In genomic region chr3:142529597-142529996, GRCm38 (mm10) we compare ENCODE assay signal across 8 mouse cellular contexts. TPM values are rescaled to one million over a fixed set of nuclear protein-coding genes. Genes with fewer than 3 reads are reported as not detected.
DNase-seq lines count a peak whose midpoint lies in the region; ATAC-seq and TF ChIP-seq lines count a peak whose summit lies in the region.

No protein-coding gene starts in this region.

- TF ChIP-seq CTCF in E14TG2a.4 (conservative IDR thresholded peaks at IDR 0.05; ENCODE audit: low read length), result no peak

- no peaks in the 10 kb centered on the region for H3K4me1 ChIP-seq in heart, embryonic 10.5 days
- H3K4me1 ChIP-seq in E14TG2a.4 (replicated peaks; ENCODE audit: low read depth, low read length), result peaks cover 18% of the 10 kb centered on the region

- peak overlapping the region; percentile 74 for H3K4me3 ChIP-seq in heart, embryonic 10.5 days
- peak overlapping the region; percentile 78 for H3K4me3 ChIP-seq in E14TG2a.4 (replicated peaks; ENCODE audit: low read length)
- peak overlapping the region; percentile 97 for H3K4me3 ChIP-seq in macrophage (ENCODE audit: inconsistent target)

- ATAC-seq in granulocyte monocyte progenitor cell, adult 5-6 weeks (replicated peaks; ENCODE audit: poor library complexity, severe bottlenecking), result peak; percentile 13
- ATAC-seq in monocyte, adult 5-6 weeks (replicated peaks; ENCODE audit: insufficient number of reproducible peaks, low FRiP score, low TSS enrichment, poor library complexity, severe bottlenecking), result no peak

- H3K36me3 ChIP-seq in heart, embryonic 10.5 days, result no peaks in the 10 kb centered on the region
- H3K36me3 ChIP-seq in E14TG2a.4 (ENCODE audit: insufficient read depth, low read length) (no peaks in the 10 kb centered on the region), macrophage (ENCODE audit: inconsistent target) (0 out of 2 replicates have a peak, but pooled peaks cover 10% of the 10 kb centered on the region)

- whole genome bisulfite sequencing in heart, embryonic 10.5 days, result 74% methylated on average over 2 of the region's 2 CpGs
- 7% methylated on average over 2 of the region's 2 CpGs for WGBS in macrophage (ENCODE audit: missing documents)

- peaks cover 10% of the 10 kb centered on the region; the same call in 1 of the 2 replicates for H3K27me3 ChIP-seq in heart, embryonic 10.5 days (ENCODE audit: insufficient read depth, poor library complexity, severe bottlenecking)
- peaks cover 16% of the 10 kb centered on the region for H3K27me3 ChIP-seq in E14TG2a.4 (ENCODE audit: insufficient read depth, low read length)

- H3K27ac ChIP-seq in heart, embryonic 10.5 days, result no peak overlapping the region
- H3K27ac ChIP-seq in macrophage, result 0 out of 2 replicates have a peak overlapping the region, but pooled peaks have one; percentile 71

- DNase-seq in heart, embryonic 10.5 days (ENCODE audit: low spot score), result no peak
- no peak for DNase-seq in heart, postnatal 14 days
- DNase-seq in adipocyte (ENCODE audit: low spot score), result no peak
- DNase-seq in retina, embryonic 14.5 days (ENCODE audit: low spot score), result no peak

- H3K9me3 ChIP-seq in heart, embryonic 10.5 days, result no peaks in the 10 kb centered on the region
- H3K9me3 ChIP-seq in E14TG2a.4 (ENCODE audit: low read length), result peaks cover 12% of the 10 kb centered on the region

- peaks cover 41% of the 10 kb centered on the region; the same call in 1 of the 2 replicates for H3K79me2 ChIP-seq in macrophage (ENCODE audit: inconsistent target)

- intact Hi-C loops in heart, postnatal 14 days (cut with DNase I), result loop anchor here (2.0 kb wide), 1 partner anchor 31 kb away; the partner anchor contains the start of gene Gbp3

RNA-seq across cellular contexts. Expression of gene Gbp7, which starts 0.5 kb away (rescaled TPM):
- polyA plus RNA-seq in heart, embryonic 10.5 days (2016; fragmentation: Nextera tagmentation; extraction: Ambion mirVana), result 0.53 and 1.0 TPM in 2 replicates
- 10 to 100 TPM in 1 of 2 experiments, 1 to 10 TPM in 1; 9.6 to 10.5 TPM for total RNA-seq in heart, postnatal 14 days (2021)
- 14.2 and 25.7 TPM in 2 replicates for total RNA-seq in granulocyte monocyte progenitor cell, adult 5-6 weeks (2014; fragmentation: Nextera tagmentation)
- 24.3 and 27.4 TPM in 2 replicates for total RNA-seq in granulocyte monocyte progenitor cell, adult 5-6 weeks (2017)
- total RNA-seq in macrophage (2018; cell fraction: chromatin; rRNA removed), result 100 to 1,000 TPM in 18 of 26 experiments, 10 to 100 TPM in 8; 34.0 to 441 (median 151) TPM
- 100 to 1,000 TPM in 14 of 26 experiments, 10 to 100 TPM in 12; 30.0 to 199 (median 116) TPM for total RNA-seq in macrophage (2018; cell fraction: cytosol; rRNA removed)
- 100 to 1,000 TPM in 20 of 26 experiments, 10 to 100 TPM in 6; 16.6 to 296 (median 159) TPM for total RNA-seq in macrophage (2018; cell fraction: nucleus; rRNA removed)
- 9.7 to 74.3 TPM (median 22.4 TPM) in 3 replicates for polyA plus RNA-seq in macrophage (2018)
- 13.6 to 60.0 TPM (median 22.9 TPM) in 3 replicates for total RNA-seq in monocyte, adult 5-6 weeks (2017)

RNA-seq across cellular contexts. Expression of gene Gbp3, which starts 30.2 kb away (rescaled TPM):
- 0.23 and 0.34 TPM in 2 replicates for polyA plus RNA-seq in heart, embryonic 10.5 days (2016; fragmentation: Nextera tagmentation; extraction: Ambion mirVana)
- 10 to 100 TPM; 10.5 to 13.3 TPM for total RNA-seq in heart, postnatal 14 days (2021)
- 54.0 and 85.4 TPM in 2 replicates for total RNA-seq in granulocyte monocyte progenitor cell, adult 5-6 weeks (2014; fragmentation: Nextera tagmentation)
- 71.1 and 77.3 TPM in 2 replicates for total RNA-seq in granulocyte monocyte progenitor cell, adult 5-6 weeks (2017)
- 100 to 1,000 TPM in 18 of 26 experiments, 10 to 100 TPM in 8; 23.0 to 493 (median 145) TPM for total RNA-seq in macrophage (2018; cell fraction: chromatin; rRNA removed)
- total RNA-seq in macrophage (2018; cell fraction: cytosol; rRNA removed), result 100 to 1,000 TPM in 14 of 26 experiments, 10 to 100 TPM in 12; 28.6 to 372 (median 208) TPM
- total RNA-seq in macrophage (2018; cell fraction: nucleus; rRNA removed), result 100 to 1,000 TPM in 21 of 26 experiments, 10 to 100 TPM in 5; 10.5 to 533 (median 219) TPM
- 11.0 to 108 TPM (median 33.4 TPM) in 3 replicates for polyA plus RNA-seq in macrophage (2018)
- total RNA-seq in monocyte, adult 5-6 weeks (2017), result 30.7 to 52.2 TPM (median 39.1 TPM) in 3 replicates

RNA-seq across cellular contexts. Expression of gene Gbp5, which starts 35.8 kb away (rescaled TPM):
- polyA plus RNA-seq in heart, embryonic 10.5 days (2016; fragmentation: Nextera tagmentation; extraction: Ambion mirVana), result not detected in 2 replicates
- 1 to 10 TPM; 6.8 to 9.3 TPM for total RNA-seq in heart, postnatal 14 days (2021)
- 5.2 and 11.1 TPM in 2 replicates for total RNA-seq in granulocyte monocyte progenitor cell, adult 5-6 weeks (2014; fragmentation: Nextera tagmentation)
- 9.4 and 11.3 TPM in 2 replicates for total RNA-seq in granulocyte monocyte progenitor cell, adult 5-6 weeks (2017)
- total RNA-seq in macrophage (2018; cell fraction: chromatin; rRNA removed), result 1,000 to 10,000 TPM in 12 of 26 experiments, 100 to 1,000 TPM in 10, 10 to 100 TPM in 4; 17.4 to 4,336 (median 743) TPM
- 100 to 1,000 TPM in 18 of 26 experiments, 10 to 100 TPM in 8; 18.2 to 691 (median 216) TPM for total RNA-seq in macrophage (2018; cell fraction: cytosol; rRNA removed)
- total RNA-seq in macrophage (2018; cell fraction: nucleus; rRNA removed), result 1,000 to 10,000 TPM in 11 of 26 experiments, 100 to 1,000 TPM in 12, 10 to 100 TPM in 3; 23.7 to 3,322 (median 897) TPM
- 6.2 to 68.6 TPM (median 14.6 TPM) in 3 replicates for polyA plus RNA-seq in macrophage (2018)
- total RNA-seq in monocyte, adult 5-6 weeks (2017), result 12.7 to 31.6 TPM (median 16.9 TPM) in 3 replicates
